ENCODE assay signal across 26 mouse cellular contexts in genomic region chr15:97396586-97397299, GRCm38 (mm10).
DNase-seq lines count a peak whose midpoint lies in the region; ATAC-seq and TF ChIP-seq lines count a peak whose summit lies in the region.
"Had no signal": no experiment of that assay in that cellular context is flagged by ENCODE, and none has a peak within 500 bp of the region (broad histone marks: within the 10 kb centered on the region; RNA-seq: fewer than 3 reads in every experiment).

No protein-coding gene starts in this region.

- CTCF ChIA-PET in Patski (lab: Charles Lee): interaction anchor here (0.9 kb wide), 1 partner anchor 10 kb away, joined by 3 read pairs; no protein-coding TSS in a partner anchor

- H3K27me3 ChIP-seq in Patski: no peaks in the 10 kb centered on the region
- H3K27me3 ChIP-seq: embryonic facial prominence, embryonic 13.5 days; forebrain, embryonic 13.5 days; heart, embryonic 13.5 days had no signal

- in situ Hi-C loops in Patski (cut with MboI; ENCODE audit: low pct_unique_long_range_greater_than_20kb): no loop called here

- DNase-seq in ES-CJ7 (ENCODE audit: low read depth, low spot score) (peak; percentile 55), Patski (ENCODE audit: low read depth, low spot score) (peak; percentile 17)
- no peak for DNase-seq in layer of hippocampus, adult 9-11 months
- DNase-seq in thymus, postnatal 36 days: no peak
- no peak for DNase-seq in ovary, postnatal 10 days (ENCODE audit: low spot score)
- DNase-seq: adrenal gland, adult 2 months; adrenal gland, postnatal 14 days; B cell, adult 2 months; cerebellum, adult 11 months; cerebellum, adult 2 months; cerebellum, adult 9-11 months; cerebellum, postnatal 25 days; embryo, embryonic 11 days; gastrocnemius, postnatal 25 days; heart, adult 18-20 months; heart, postnatal 14 days; heart, postnatal 4 days; kidney, adult 18-20 months had no signal

- ATAC-seq in Patski: peak; percentile 71
- ATAC-seq in megakaryocyte, adult 5-6 weeks (ENCODE audit: poor library complexity, severe bottlenecking): 0 out of 2 replicates have a peak, but pooled peaks have one; percentile 38
- ATAC-seq: forebrain, embryonic 13.5 days; forebrain, embryonic 16.5 days; hindbrain, postnatal 0 days; inflammation-experienced regulatory T-cells, adult 6 months; intestine, embryonic 16.5 days had no signal

- no peak for TF ChIP-seq CTCF in Patski (IDR thresholded peaks at IDR 0.05)

- POLR2A ChIA-PET in Patski (lab: Charles Lee): no interaction called here

Comparison
In these comparisons a context has a peak if more than half of its experiments do, and no peak if none do; other contexts are left out.
1. DNase-seq: peak in ES-CJ7 (single experiment) and Patski (single experiment); none in layer of hippocampus, adult 9-11 months (single experiment), thymus, postnatal 36 days (0 of 2) and ovary, postnatal 10 days (single experiment).